Mouse (Mus musculus): ENCODE measurements around the gene Mus81.

- TF ChIP-seq POLR2A (IDR thresholded peaks at IDR 0.05; ENCODE audit: low read depth, low read length), result no peak
- TF ChIP-seq CTCF (IDR thresholded peaks at IDR 0.05; ENCODE audit: extremely low read depth, insufficient read depth, insufficient read length, insufficient replicate concordance), result no peak
Measured at GRCm38 (mm10) chr19:5496052-5496370, 7.8 kb upstream of the Mus81 start.
